Mouse (Mus musculus) bone marrow, adult 2 months (tissue): ENCODE measurements around the gene Gm4907. TPM values are rescaled to one million over a fixed set of nuclear protein-coding genes. Genes with fewer than 3 reads are reported as not detected.
"Not testable (repeated sequence)": the region's sequence is repeated elsewhere in the genome, so short reads cannot be mapped to it uniquely, and the experiment has no call there.

Experiments
- H3K27ac ChIP-seq: fragments of 200-500 bp; 2 replicates; pipeline ENCODE4 v1.5.1; 2012; ENCODE audit warnings: low read depth, mild to moderate bottlenecking, control low read depth, inconsistent platforms, low read length; ENCODE audit not compliant: control insufficient read depth, poor library complexity, insufficient read depth
- H3K4me1 ChIP-seq: fragments of 200-500 bp; 2 replicates; pipeline ENCODE4 v1.6.1; 2011; ENCODE audit warnings: low read length; ENCODE audit not compliant: control insufficient read depth, insufficient read depth
- H3K4me3 ChIP-seq: fragments of 200-500 bp; replicated peaks from 2 replicates; pipeline ENCODE3; 2011; ENCODE audit warnings: mild to moderate bottlenecking, low read depth, low read length, control low read depth; ENCODE audit not compliant: control insufficient read depth
- CTCF ChIP-seq: fragments of 200-500 bp; IDR thresholded peaks from 2 replicates; pipeline ENCODE4 v1.5.1; 2011; ENCODE audit warnings: low read length, control low read depth; ENCODE audit not compliant: control insufficient read depth, insufficient read depth
- POLR2A ChIP-seq: fragments of 200-500 bp; IDR thresholded peaks from 2 replicates; pipeline ENCODE4 v1.6.1; 2011; ENCODE audit warnings: low read depth, mild to moderate bottlenecking, control low read depth, low read length, borderline replicate concordance; ENCODE audit not compliant: control insufficient read depth
- WGBS: fragments of 180-500 bp; shearing (Covaris S2); methylation state at CpG from one replicate; pipeline ENCODE4 v1.1.7; 2018; 5-methylcytosine and 5-hydroxymethylcytosine counted together
- polyA plus RNA-seq: library from polyadenylated mRNA; stranded (reverse); fragments of >200 nt; gene quantifications from 2 replicates; pipeline ENCODE4 v1.2.4, GENCODE M21; 2011; ENCODE audit warnings: low replicate concordance; ENCODE audit not compliant: missing spikeins, insufficient read depth, insufficient read length

Gm4907 gene
- polyA plus RNA-seq: not detected in 2 replicates

DNA sequence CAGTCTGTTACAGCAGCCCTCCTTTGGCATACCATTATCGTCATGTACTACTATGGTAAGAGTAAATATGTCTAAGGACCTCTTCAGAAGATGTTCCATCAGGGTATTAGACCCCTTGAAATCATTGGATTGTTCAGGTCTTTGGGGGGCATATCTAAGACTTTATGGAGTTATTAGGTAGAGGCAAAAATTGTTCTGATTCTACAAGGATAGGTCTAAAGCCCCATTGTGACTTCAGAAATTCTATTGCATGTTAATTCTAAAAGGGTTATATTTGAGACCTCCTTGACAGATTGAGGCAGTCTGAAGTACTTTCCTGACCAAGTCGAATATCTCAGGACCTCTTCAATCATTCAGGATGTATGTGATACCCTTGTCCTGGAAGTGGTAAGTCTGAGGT lies at the start of gene Gm4907:
Gene Gm4907, plus strand, starts transcription at position 301 of the 400 bp plus-strand sequence.
- not testable (repeated sequence) for H3K27ac ChIP-seq, H3K4me3 ChIP-seq, H3K4me1 ChIP-seq
- WGBS: 48% methylated on average over 2 of the region's 2 CpGs

DNA sequence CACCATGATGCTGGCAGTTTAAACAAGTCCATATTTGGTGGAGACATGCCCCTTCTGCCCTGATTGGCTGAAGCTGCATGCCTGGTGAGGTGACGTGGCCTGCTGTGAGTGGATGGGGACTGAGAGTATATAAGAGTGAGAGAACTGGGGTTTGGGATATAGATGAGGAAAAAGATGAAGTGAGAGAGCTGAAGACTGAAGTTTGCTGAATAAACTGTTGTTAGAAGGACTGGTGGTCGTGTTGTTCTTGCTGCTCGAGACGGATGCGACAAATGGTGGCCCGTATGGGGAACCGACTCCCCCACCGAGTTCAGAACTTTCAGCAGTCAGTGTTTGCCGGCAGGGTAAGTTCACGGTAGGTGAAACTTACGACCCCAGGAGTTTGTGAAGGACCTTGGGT lies 48.6 kb upstream of the Gm4907 start:
- not testable (repeated sequence) for H3K27ac ChIP-seq, H3K4me1 ChIP-seq, H3K4me3 ChIP-seq
- 78% methylated on average over 11 of the region's 11 CpGs for WGBS

DNA sequence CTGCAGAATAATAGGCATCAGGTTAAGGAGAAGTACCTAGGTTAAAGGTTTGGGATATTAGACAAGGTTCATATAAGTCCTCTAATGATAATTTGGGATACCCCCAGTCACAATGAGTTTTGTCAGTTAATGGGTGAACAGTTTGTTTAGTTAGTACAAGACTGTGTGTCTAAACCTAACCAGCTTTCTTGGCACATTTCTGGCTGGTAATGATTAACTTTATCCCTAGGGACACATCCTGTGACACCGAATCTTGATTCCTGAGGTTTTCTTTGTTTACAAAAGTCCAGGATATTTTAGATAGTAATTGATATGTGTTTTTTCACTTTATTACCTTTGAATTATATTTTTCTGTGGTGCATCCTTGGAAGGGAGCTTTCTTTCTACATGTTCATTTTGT lies 41.4 kb upstream of the Gm4907 start:
- no peak for TF ChIP-seq CTCF
- no peak for TF ChIP-seq POLR2A
- WGBS: 77% methylated on average over 1 of the region's 1 CpGs

DNA sequence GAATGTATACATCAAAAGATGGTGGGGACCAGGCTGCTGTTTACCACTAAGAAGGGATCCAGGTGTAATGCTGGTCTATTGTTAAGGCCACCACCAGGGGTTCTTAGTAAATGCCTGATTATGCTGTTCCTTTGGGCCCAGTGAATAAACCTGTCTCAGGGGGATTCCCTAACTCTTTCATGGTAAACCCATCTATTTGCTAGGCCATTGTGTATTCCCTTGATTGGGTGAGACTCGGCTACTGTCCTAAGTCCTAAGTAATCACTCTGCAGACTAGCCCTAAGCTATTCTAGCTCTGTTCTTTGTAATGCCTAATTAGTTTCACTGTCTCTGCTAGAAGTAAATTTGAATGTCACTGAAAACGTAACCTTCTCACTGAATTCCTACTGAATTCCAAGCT lies 71.8 kb downstream of the Gm4907 start:
- no peak overlapping the region for H3K27ac ChIP-seq
- H3K4me1 ChIP-seq: no peaks in the 10 kb centered on the region
- no peak for TF ChIP-seq CTCF
- no peak for TF ChIP-seq POLR2A
- WGBS: 62% methylated on average over 2 of the region's 2 CpGs
- H3K4me3 ChIP-seq: no peak overlapping the region

More for the DNA sequence above, 41.4 kb upstream of the Gm4907 start:
- Histone ChIP-seq H3K4me1 (no peaks in the 10 kb centered on the region), H3K27ac (no peak overlapping the region), H3K4me3 (no peak overlapping the region)

Other genes with a start within 250 kb of the Gm4907 start
- gene Wdr44, start 189.5 kb upstream of the Gm4907 start, polyA plus RNA-seq: 2.7 and 8.4 TPM in 2 replicates
- gene Gm4985, start 76.4 kb downstream of the Gm4907 start, polyA plus RNA-seq: not detected in 2 replicates